Mouse (Mus musculus): Measurements from ENCODE around the gene Spaca4.

The Spaca4 gene

DNA sequence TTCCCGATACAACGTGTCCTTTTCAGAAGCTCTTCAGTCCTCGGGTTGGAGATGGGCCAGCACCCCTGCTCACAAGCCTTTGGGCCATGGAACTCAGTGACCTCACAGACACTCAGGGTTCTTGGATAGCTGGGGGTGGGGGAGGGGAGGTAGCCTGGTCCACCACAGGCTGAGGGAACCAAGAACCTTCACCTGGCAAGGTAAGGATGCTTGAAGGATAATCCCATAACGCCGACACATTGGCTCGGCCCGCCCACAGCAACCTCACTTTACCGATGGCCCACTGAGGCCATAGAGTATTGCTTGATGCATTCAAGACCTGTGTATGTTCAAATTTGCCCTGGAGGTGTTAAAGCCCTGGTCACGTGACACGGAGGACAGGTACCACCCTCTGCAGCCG is at the start of gene Spaca4:
TSS of gene Spaca4 (minus strand) at position 101 of the 400 bp plus-strand sequence.
- no peak for DNase-seq

- DNase-seq: no peak
Observed at GRCm38 (mm10) chr7:45775237-45775636, 49.6 kb upstream of the Spaca4 start.

GRCm38 (mm10) chr7:45771101-45771500 is 45.5 kb upstream of the Spaca4 start:
- no peak for DNase-seq

DNA sequence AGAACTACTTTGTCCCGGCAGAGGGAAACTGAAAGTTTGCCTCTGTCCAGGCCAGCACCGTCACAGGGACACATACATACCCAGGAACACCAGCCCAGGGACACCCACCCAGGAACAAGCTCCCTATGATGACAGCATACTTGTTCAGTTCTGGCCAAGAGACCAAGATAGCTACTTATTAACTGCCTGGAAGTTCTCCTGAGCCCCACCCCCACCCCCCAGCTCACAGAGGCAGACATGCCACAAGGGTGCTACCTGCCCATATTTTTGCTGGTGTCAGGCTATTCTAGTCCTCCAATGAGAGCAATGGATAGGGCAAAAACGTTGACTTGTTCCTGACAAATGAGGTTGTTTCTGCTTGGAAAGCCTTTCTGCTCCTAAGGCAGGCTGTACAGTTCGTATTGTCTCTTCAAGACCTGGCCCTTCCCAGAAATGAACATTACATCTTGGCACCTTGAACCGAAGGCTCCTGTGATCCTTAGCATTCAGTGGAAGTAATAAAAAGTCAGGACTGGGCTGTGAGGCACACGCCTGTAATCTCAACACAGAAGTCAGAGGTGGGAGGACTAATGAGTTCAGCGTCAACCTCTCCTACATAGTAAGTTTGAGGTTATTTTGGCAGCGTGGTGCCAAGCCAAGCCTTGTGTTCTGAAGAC is 44.9 kb upstream of the Spaca4 start:
- DNase-seq: no peak

GRCm38 (mm10) chr7:45767500-45767899 is 41.9 kb upstream of the Spaca4 start:
- DNase-seq: no peak

DNA sequence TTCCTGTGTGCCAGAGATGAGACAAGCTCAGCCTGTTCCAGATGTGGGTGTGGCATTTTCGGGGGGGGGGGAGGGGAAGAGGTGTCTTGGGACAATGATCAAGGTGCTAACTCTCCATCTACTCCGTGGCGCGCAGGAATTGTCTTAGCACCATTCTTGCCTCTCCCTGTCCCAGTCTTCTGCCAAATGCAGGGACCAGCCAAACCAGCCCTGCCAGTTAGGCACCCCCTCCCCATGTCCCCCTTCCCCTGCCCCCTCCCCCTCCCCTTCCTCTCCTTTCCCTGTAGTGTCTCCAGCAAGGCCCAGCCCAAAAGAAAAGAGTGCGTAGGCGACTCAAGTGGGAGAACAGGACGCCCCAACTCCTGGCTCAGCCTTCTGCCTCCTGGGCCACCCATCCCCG is 41.2 kb upstream of the Spaca4 start:
- no peak for DNase-seq

GRCm38 (mm10) chr7:45765995-45766394 is 40.4 kb upstream of the Spaca4 start:
- no peak for DNase-seq

DNA sequence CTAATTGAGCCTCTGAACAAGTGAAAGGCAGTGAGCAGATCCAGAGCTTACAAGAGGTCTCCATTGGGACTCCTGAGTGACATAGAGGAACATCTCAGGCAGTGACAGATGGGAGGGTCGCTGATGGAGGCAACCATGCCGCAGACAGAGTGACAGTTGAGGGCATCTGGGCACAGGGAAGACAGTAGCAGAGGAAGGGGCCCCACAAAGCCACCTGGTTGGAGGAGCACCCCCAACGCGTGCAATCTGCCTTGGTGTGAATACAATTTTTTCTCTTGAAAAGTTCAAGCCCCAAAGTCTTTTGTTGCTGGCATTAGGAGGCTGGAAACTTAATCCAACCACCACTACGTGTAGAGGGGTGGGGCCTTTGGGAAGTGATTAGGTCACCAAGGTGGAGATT is 34.5 kb upstream of the Spaca4 start:
- DNase-seq: peak; percentile 50

GRCm38 (mm10) chr7:45759400-45759799 is 33.8 kb upstream of the Spaca4 start:
- DNase-seq: peak; percentile 76

DNA sequence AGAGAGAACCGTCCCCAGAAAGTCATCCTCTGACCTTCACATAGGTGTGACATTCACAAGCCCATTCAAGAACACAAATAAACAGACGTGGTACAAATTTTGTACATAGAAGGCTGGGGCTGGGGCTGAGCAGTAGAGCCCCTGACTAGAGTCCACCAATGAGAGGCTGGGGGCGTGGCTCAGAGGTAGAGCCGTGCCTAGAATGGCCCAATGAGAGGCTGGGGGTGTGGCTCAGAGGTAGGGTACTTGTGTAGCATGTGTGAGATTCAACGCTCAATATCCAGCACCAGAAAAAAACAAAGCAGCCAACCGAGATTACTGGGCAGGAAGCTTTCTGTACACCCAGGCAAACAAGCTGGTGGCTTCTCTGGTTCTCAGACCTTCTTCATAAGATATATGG is 30.1 kb upstream of the Spaca4 start:
- DNase-seq: no peak

DNA sequence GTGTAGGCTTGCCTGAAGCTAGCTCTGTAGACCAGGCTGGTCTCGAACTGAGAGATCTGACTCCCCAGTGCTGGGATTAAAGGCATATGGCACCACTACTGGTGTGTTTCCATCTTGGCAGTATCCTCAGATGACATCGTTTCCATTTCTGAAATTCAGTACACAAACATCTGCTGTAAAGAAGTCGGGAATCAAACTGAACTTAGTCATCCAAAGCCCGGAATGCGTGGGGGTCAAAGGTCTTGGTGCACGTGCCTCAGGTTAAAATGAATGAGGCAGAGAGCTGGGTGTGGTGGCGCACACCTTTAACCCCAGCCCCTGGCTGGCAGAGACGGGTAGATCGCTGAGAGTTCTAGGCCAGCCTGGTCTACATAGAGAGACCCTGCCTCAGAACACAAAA is 24.5 kb upstream of the Spaca4 start:
- no peak for DNase-seq

DNA sequence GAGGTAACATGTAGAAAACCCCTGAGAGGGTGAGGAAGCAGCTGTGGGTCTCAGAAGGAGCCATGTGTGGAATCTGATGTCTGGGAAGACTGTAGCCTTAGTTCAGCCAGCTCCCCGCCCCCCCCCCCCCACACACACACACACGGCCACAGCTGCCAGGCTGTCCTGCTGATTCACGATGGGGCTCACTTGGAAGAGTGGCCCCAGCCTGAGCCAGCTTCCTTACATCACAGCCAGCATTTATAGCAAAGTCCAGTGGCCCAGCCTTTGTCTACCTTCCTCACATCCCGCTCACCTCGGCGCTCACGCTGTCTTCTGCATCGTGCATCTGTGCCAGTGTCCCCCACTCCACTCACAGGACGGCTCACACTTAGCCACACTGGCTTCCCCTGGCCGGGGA is 23.8 kb upstream of the Spaca4 start:
- no peak for DNase-seq

DNA sequence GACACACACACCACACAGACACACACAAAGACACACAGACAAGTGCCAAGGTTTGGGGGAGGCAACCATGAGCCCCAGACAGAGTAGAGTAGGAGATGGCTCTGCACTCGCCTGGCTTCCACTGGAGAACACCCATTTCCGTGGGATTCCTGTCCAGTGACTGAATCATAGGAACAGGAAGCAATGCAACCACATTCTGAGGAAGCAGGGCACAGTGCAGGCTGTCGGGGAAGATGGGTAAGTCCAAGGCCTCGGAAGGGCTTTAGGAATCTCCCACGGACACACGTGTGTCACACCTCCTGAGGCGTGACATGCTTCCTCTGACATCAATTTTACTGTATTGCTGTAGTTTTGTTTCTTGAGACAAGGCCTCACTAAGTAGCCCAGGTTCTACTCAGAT is 22.5 kb upstream of the Spaca4 start:
- DNase-seq: no peak

DNA sequence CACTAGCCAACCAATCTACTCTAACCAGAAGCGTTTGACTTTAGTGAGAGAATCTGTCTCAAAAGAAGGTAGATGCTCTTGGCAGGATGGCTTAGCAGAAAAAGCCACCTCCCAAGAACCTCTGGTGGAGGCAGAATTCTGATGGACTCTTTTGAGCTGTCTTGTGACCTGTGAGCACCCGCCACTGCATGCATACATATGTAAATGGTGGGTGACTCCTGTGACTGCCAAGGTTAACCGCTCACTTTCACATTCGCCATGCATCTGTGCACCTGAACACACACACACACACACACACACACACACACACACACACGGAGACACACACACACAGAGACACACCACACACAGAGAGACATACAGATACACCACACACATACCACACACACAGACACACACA is 21.8 kb upstream of the Spaca4 start:
- no peak for DNase-seq

DNA sequence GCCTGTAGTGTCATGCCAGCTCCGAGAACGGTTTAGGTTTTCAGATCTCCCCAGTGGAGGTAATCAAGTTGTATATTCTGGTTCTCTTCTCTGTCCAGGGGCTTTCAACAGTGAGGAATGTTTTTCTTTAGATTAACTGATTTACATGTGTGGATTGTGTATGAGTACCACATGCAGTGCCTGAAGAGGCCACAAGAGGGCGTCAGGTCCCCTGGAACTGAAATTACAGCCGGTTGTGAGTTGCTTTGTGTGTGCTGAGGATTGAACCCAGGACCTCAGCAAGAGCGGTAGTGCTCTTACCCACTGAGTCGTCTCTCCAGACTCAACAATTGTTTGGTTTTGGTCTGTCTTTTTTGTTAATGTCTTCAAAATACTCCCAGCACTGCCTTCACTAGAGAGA is 20.9 kb upstream of the Spaca4 start:
- no peak for DNase-seq

- DNase-seq: peak; percentile 38
Observed at GRCm38 (mm10) chr7:45744387-45744786, 18.8 kb upstream of the Spaca4 start.

DNA sequence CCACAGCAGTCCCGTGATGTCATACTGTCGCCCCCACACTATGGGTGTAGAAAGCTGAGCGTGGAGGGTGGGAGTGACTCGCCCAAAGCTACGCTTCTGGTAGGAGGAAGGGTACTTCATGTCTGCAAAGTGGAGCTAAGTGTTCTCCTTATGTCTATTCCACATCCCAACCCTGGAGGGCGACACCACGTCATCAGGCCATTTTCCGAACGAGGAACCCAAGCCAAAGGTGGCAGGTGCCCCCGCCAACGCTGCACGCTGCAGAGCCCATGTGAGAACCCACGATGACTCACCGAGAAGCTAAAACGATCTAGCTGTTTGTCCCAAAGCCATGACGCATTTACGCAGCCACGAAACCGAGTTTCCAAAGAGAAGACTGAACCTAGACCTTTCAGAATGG is 16.7 kb upstream of the Spaca4 start:
- peak; percentile 43 for DNase-seq

- DNase-seq: peak; percentile 65
Observed at GRCm38 (mm10) chr7:45741777-45742176, 16.2 kb upstream of the Spaca4 start.

DNA sequence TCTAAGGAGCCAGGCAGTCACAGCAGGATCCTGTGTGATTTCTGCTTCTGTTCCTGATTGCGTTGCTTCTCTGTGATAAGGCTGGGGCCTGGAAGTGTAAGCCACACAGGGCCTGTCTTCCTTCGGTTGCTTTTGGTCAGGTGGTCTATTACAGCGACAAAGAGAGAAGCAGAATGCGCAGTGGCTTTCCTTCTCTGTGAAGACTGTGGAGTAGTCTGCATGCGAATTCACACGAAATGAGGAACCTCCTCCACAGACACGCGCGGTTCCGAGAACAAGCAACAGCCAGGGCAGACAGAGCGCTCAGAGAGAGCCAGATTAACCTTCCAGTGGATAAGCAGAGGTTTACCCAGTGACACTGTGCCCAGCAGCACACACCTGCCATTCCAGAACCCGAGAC is 15.7 kb upstream of the Spaca4 start:
- DNase-seq: no peak

- no peak for DNase-seq
Observed at GRCm38 (mm10) chr7:45739820-45740219, 14.2 kb upstream of the Spaca4 start.

DNA sequence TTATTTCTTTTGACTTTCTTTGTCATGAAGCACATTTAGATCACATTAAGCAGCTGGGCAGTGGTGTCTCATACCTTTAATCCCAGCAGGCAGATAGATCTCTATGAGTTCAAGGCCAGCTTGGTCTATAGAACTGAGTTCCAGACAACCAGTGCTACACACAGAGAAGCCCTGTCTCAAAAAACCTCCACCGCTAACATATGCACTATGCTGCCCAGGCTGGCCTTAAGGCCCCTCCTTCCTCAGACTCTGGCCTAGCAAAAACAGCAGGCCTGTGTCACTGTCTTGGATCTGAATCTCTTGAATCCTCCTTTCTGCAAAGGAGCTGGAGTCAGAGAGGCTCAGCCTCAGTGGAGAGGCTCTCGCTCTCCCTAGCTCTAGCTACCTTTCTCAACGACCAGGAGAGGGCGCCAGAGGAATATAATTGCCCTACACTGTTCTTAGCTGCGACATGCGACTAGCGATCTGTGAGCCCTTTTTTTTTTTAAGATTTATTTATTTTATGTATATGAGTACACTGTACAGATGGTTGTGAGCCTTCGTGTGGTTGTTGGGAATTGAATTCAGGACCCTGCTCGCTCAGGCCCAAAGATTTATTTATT is 13.7 kb upstream of the Spaca4 start:
- peak; percentile 86 for DNase-seq

DNA sequence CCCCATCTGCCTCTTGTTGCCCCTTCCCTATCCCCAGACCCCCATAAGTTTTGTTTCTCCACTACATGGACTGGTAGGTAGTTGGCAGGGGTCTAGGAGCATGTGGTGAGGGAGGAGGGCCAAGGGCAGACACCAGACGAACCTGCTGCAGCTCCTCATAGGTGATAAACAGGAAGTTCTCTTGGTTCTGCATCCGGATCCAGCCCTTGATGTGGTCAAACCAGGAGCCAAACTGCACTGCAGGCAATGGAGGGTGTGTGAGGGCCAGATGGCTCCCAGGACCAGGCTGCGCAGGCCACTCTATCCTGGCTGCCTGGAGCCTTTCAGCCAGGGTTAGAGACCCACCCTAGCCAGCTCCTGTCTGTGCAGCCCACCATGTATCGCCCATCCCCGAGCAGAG is 7.9 kb upstream of the Spaca4 start:
- peak; percentile 85 for DNase-seq

DNA sequence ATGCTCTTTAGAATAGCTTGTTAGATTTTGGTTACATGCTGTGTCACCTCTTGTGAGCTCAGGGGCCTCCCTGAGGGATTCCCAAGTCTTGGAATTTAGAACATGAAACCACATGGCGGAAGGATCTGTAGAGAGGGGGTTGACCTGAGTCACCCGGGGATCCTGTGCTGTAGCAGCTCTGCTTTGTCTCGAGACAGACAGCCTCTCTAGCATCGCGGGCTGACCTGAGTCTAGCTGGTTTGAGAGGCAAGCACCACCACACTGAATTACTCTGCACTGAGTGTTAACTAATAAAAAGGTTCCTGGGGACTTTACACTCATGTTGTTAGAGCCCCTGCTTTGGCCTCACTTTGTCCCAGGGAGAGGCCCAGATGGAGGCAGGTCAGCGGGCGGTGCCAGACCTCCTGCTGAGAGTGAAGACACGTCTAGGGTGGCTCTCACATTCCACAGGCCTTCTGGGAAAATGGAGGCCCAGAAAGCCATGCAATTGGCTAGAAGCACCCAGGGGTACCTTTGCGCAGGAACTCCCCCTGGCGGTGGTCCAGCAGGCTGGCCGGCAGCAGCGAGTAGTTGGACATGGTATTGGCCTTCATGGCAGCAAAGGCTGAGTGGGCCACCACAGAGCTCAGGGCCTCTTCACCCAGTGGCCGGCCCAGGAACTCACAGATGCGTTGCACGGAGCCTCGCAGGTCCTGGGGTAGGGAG is 5.3 kb upstream of the Spaca4 start:
- peak; percentile 68 for DNase-seq

GRCm38 (mm10) chr7:45727625-45728024 is 2.0 kb upstream of the Spaca4 start:
- no peak for DNase-seq

Data from thymus, postnatal 14 days (tissue).